Mouse (Mus musculus) stomach, postnatal 0 days (tissue): Measurements from ENCODE around the gene Zdhhc1. TPM values are rescaled to one million over a fixed set of nuclear protein-coding genes. Genes with fewer than 3 reads are reported as not detected.
A peak's percentile ranks its signal among the peaks of the same experiment; 100 is the strongest.

Source experiments
- ATAC-seq: fragments of 200-750 bp; cut with Nextera tagmentation; 2 replicates; pipeline ENCODE4 v1.8.0; 2017; ENCODE audit not compliant: low FRiP score, low TSS enrichment
- DNase-seq: peaks from one replicate; pipeline ENCODE4 v3.0.0-alpha.2; 2016; ENCODE audit warnings: low spot score
- H3K27ac ChIP-seq: fragments of 300-500 bp; sonication (generic); replicated peaks from 2 replicates; pipeline ENCODE4 v1.5.1; 2014; ENCODE audit warnings: mild to moderate bottlenecking, control low read depth
- H3K27me3 ChIP-seq: fragments of 300-500 bp; sonication (generic); 2 replicates; pipeline ENCODE4 v1.6.1; 2014; ENCODE audit warnings: low read length; ENCODE audit not compliant: control insufficient read depth, insufficient read depth
- H3K36me3 ChIP-seq: fragments of 300-500 bp; sonication (generic); 2 replicates; pipeline ENCODE4 v1.6.1; 2014; ENCODE audit warnings: low read length, mixed read lengths; ENCODE audit not compliant: control insufficient read depth, insufficient read depth
- H3K4me1 ChIP-seq: fragments of 300-500 bp; sonication (generic); replicated peaks from 2 replicates; pipeline ENCODE4 v1.6.1; 2014; ENCODE audit warnings: antibody characterized with exemption; ENCODE audit not compliant: control insufficient read depth, insufficient read depth
- H3K4me2 ChIP-seq: fragments of 300-500 bp; sonication (generic); replicated peaks from 2 replicates; pipeline ENCODE4 v1.6.1; 2014; ENCODE audit warnings: low read depth, mild to moderate bottlenecking, control low read depth, moderate library complexity
- H3K4me3 ChIP-seq: fragments of 300-500 bp; sonication (generic); 2 replicates; pipeline ENCODE4 v1.5.1; 2014; ENCODE audit warnings: low read depth, low read length, control low read depth
- H3K9ac ChIP-seq: fragments of 300-500 bp; sonication (generic); 2 replicates; pipeline ENCODE4 v1.6.1; 2014; ENCODE audit warnings: mild to moderate bottlenecking, low read length, control low read depth, mixed read lengths
- H3K9me3 ChIP-seq: fragments of 300-500 bp; sonication (generic); 2 replicates; pipeline ENCODE4 v1.6.1; 2016; ENCODE audit warnings: low read length; ENCODE audit not compliant: control insufficient read depth
- CTCF ChIP-seq: IDR thresholded peaks from 2 replicates; pipeline ENCODE4 v1.5.1; 2016; ENCODE audit warnings: antibody characterized with exemption, low read depth, mild to moderate bottlenecking, moderate library complexity
- EP300 ChIP-seq: optimal IDR thresholded peaks from 2 replicates; pipeline ENCODE3; 2016; ENCODE audit warnings: antibody characterized with exemption
- WGBS: fragments of 180-500 bp; shearing (Covaris S2); extraction: QIAGEN DNeasy Blood & Tissue Kit; methylation state at CpG from one replicate; pipeline ENCODE4 v1.1.7; 2014; 5-methylcytosine and 5-hydroxymethylcytosine counted together
- polyA plus RNA-seq: library from polyadenylated mRNA; unstranded; fragments of >200 nt; fragmentation: Nextera tagmentation; extraction: Ambion mirVana; gene quantifications from 2 replicates; pipeline ENCODE4 v1.2.1, GENCODE M21; 2015

The Zdhhc1 gene
- polyA plus RNA-seq, 1 experiment from 2014 or later, result 15.6 TPM

- no peak overlapping the region for H3K4me2 ChIP-seq
- no peaks in the 10 kb centered on the region for H3K9me3 ChIP-seq
- TF ChIP-seq CTCF (no peak), EP300 (no peak)
- WGBS, result 38% methylated on average over 10 of the region's 10 CpGs
- no peaks in the 10 kb centered on the region for H3K4me1 ChIP-seq
- H3K36me3 ChIP-seq, result no peaks in the 10 kb centered on the region
- no peak overlapping the region for H3K27ac ChIP-seq
- no peak overlapping the region for H3K9ac ChIP-seq
- H3K27me3 ChIP-seq, result no peaks in the 10 kb centered on the region
- ATAC-seq (no peak), DNase-seq (no peak)
- H3K4me3 ChIP-seq, result no peak overlapping the region
Observed at GRCm38 (mm10) chr8:105455218-105455617, 41.5 kb downstream of the Zdhhc1 start.

GRCm38 (mm10) chr8:105454088-105454487, 42.6 kb downstream of the Zdhhc1 start:
- Histone ChIP-seq H3K4me2 (no peak overlapping the region), H3K9me3 (no peaks in the 10 kb centered on the region), H3K36me3 (no peaks in the 10 kb centered on the region), H3K27me3 (no peaks in the 10 kb centered on the region), H3K27ac (no peak overlapping the region), H3K4me1 (no peaks in the 10 kb centered on the region), H3K9ac (no peak overlapping the region), H3K4me3 (no peak overlapping the region)
- 59% methylated on average over 5 of the region's 5 CpGs for WGBS
- ATAC-seq (peak; percentile 40; the same call in 1 of the 2 replicates), DNase-seq (no peak)
- TF ChIP-seq CTCF, result no peak
- no peak for TF ChIP-seq EP300

GRCm38 (mm10) chr8:105453296-105453695, 43.4 kb downstream of the Zdhhc1 start:
- Histone ChIP-seq H3K9ac (no peak overlapping the region), H3K36me3 (no peaks in the 10 kb centered on the region), H3K27me3 (no peaks in the 10 kb centered on the region), H3K9me3 (no peaks in the 10 kb centered on the region), H3K4me1 (no peaks in the 10 kb centered on the region), H3K27ac (no peak overlapping the region), H3K4me3 (no peak overlapping the region), H3K4me2 (no peak overlapping the region)
- ATAC-seq (no peak), DNase-seq (no peak)
- WGBS, result 64% methylated on average over 5 of the region's 5 CpGs
- no peak for TF ChIP-seq EP300
- peak; percentile 61 for TF ChIP-seq CTCF

GRCm38 (mm10) chr8:105451903-105452603, 44.6 kb downstream of the Zdhhc1 start:
- no peaks in the 10 kb centered on the region for H3K36me3 ChIP-seq
- no peak overlapping the region for H3K4me2 ChIP-seq
- no peak overlapping the region for H3K9ac ChIP-seq
- no peak overlapping the region for H3K4me3 ChIP-seq
- WGBS, result 55% methylated on average over 15 of the region's 15 CpGs
- no peaks in the 10 kb centered on the region for H3K9me3 ChIP-seq
- no peak for ATAC-seq
- no peak overlapping the region for H3K27ac ChIP-seq
- DNase-seq, result no peak
- no peaks in the 10 kb centered on the region for H3K4me1 ChIP-seq
- no peak for TF ChIP-seq EP300
- no peak for TF ChIP-seq CTCF
- no peaks in the 10 kb centered on the region for H3K27me3 ChIP-seq

GRCm38 (mm10) chr8:105450977-105451376, 45.7 kb downstream of the Zdhhc1 start:
- DNase-seq, result no peak

GRCm38 (mm10) chr8:105448596-105448995, 48.1 kb downstream of the Zdhhc1 start:
- Histone ChIP-seq H3K36me3 (no peaks in the 10 kb centered on the region), H3K4me3 (no peak overlapping the region), H3K9ac (no peak overlapping the region), H3K27ac (no peak overlapping the region), H3K9me3 (no peaks in the 10 kb centered on the region), H3K4me1 (no peaks in the 10 kb centered on the region), H3K27me3 (no peaks in the 10 kb centered on the region), H3K4me2 (no peak overlapping the region)
- 67% methylated on average over 5 of the region's 5 CpGs for WGBS
- DNase-seq (no peak), ATAC-seq (no peak)
- TF ChIP-seq CTCF, result no peak
- TF ChIP-seq EP300, result no peak

More at GRCm38 (mm10) chr8:105450977-105451376, 45.7 kb downstream of the Zdhhc1 start:
- 52% methylated on average over 1 of the region's 1 CpGs for WGBS
- Histone ChIP-seq H3K27ac (no peak overlapping the region), H3K4me3 (no peak overlapping the region), H3K27me3 (no peaks in the 10 kb centered on the region), H3K36me3 (no peaks in the 10 kb centered on the region), H3K4me2 (no peak overlapping the region), H3K9ac (no peak overlapping the region), H3K4me1 (no peaks in the 10 kb centered on the region), H3K9me3 (no peaks in the 10 kb centered on the region)
- TF ChIP-seq CTCF (no peak), EP300 (no peak)
- ATAC-seq, result no peak
